Mouse (Mus musculus) monocyte, adult 2 months (primary cell): ENCODE results near the gene Pla2g12a.

ENCODE experiments used
- DNase-seq, 2 experiments: peaks; one replicate each; pipeline ENCODE4 v3.0.0; 2022; ENCODE audit warnings: low spot score in 2 of 2, low read depth in 1 of 2

The Pla2g12a gene

GRCm38 (mm10) chr3:129878405-129879021, at the start of gene Pla2g12a:
Gene Pla2g12a, plus strand, starts transcription at chr3:129878606.
- peak in 1 of 2 experiments; percentile 68 for DNase-seq

- peak in 1 of 2 experiments; percentile 2 for DNase-seq
Measured at GRCm38 (mm10) chr3:129830626-129831025, 47.8 kb upstream of the Pla2g12a start.

- DNase-seq, result peak; percentile 78 to 89
Measured at GRCm38 (mm10) chr3:129831035-129831568, 47.3 kb upstream of the Pla2g12a start, which contains the start of gene Gar1. Gene Gar1, minus strand, starts transcription at chr3:129831396.

GRCm38 (mm10) chr3:129835388-129835934, 42.9 kb upstream of the Pla2g12a start, which contains the start of gene Cfi:
Gene Cfi, plus strand, starts transcription at chr3:129835884.
- DNase-seq, result no peak

GRCm38 (mm10) chr3:129836051-129836697, 42.2 kb upstream of the Pla2g12a start:
- no peak for DNase-seq

- no peak for DNase-seq
Measured at GRCm38 (mm10) chr3:129836965-129837364, 41.4 kb upstream of the Pla2g12a start.

GRCm38 (mm10) chr3:129838017-129838416, 40.4 kb upstream of the Pla2g12a start:
- DNase-seq, result no peak

GRCm38 (mm10) chr3:129845868-129846267, 32.5 kb upstream of the Pla2g12a start:
- no peak for DNase-seq

GRCm38 (mm10) chr3:129846846-129847245, 31.6 kb upstream of the Pla2g12a start:
- DNase-seq, result no peak

GRCm38 (mm10) chr3:129862592-129862991, 15.8 kb upstream of the Pla2g12a start:
- DNase-seq, result no peak

- peak in 1 of 2 experiments; percentile 16 for DNase-seq
Measured at GRCm38 (mm10) chr3:129863698-129864097, 14.7 kb upstream of the Pla2g12a start.

GRCm38 (mm10) chr3:129877327-129877726, 1.1 kb upstream of the Pla2g12a start:
- no peak for DNase-seq

GRCm38 (mm10) chr3:129879131-129879757, 838 bp downstream of the Pla2g12a start:
- DNase-seq, result no peak

GRCm38 (mm10) chr3:129879913-129880312, 1.5 kb downstream of the Pla2g12a start:
- DNase-seq, result no peak

GRCm38 (mm10) chr3:129880925-129881593, 2.7 kb downstream of the Pla2g12a start:
- no peak for DNase-seq

GRCm38 (mm10) chr3:129885577-129885976, 7.2 kb downstream of the Pla2g12a start:
- no peak for DNase-seq

- DNase-seq, result no peak
Measured at GRCm38 (mm10) chr3:129886430-129886829, 8.0 kb downstream of the Pla2g12a start.

- no peak for DNase-seq
Measured at GRCm38 (mm10) chr3:129887779-129888517, 9.5 kb downstream of the Pla2g12a start.

- no peak for DNase-seq
Measured at GRCm38 (mm10) chr3:129892003-129892402, 13.6 kb downstream of the Pla2g12a start.

GRCm38 (mm10) chr3:129893143-129893542, 14.7 kb downstream of the Pla2g12a start:
- DNase-seq, result no peak
